Mouse (Mus musculus) stomach, postnatal 0 days (tissue): ENCODE measurements around the gene Plscr3. TPM values are rescaled to one million over a fixed set of nuclear protein-coding genes. Genes with fewer than 3 reads are reported as not detected.
A peak's percentile ranks its signal among the peaks of the same experiment; 100 is the strongest.

Experiments
- ATAC-seq: fragments of 200-750 bp; cut with Nextera tagmentation; 2 replicates; pipeline ENCODE4 v1.8.0; 2017; ENCODE audit not compliant: low FRiP score, low TSS enrichment
- DNase-seq: peaks from one replicate; pipeline ENCODE4 v3.0.0-alpha.2; 2016; ENCODE audit warnings: low spot score
- H3K27ac ChIP-seq: fragments of 300-500 bp; sonication (generic); replicated peaks from 2 replicates; pipeline ENCODE4 v1.5.1; 2014; ENCODE audit warnings: mild to moderate bottlenecking, control low read depth
- H3K27me3 ChIP-seq: fragments of 300-500 bp; sonication (generic); 2 replicates; pipeline ENCODE4 v1.6.1; 2014; ENCODE audit warnings: low read length; ENCODE audit not compliant: control insufficient read depth, insufficient read depth
- H3K36me3 ChIP-seq: fragments of 300-500 bp; sonication (generic); 2 replicates; pipeline ENCODE4 v1.6.1; 2014; ENCODE audit warnings: low read length, mixed read lengths; ENCODE audit not compliant: control insufficient read depth, insufficient read depth
- H3K4me1 ChIP-seq: fragments of 300-500 bp; sonication (generic); replicated peaks from 2 replicates; pipeline ENCODE4 v1.6.1; 2014; ENCODE audit warnings: antibody characterized with exemption; ENCODE audit not compliant: control insufficient read depth, insufficient read depth
- H3K4me2 ChIP-seq: fragments of 300-500 bp; sonication (generic); replicated peaks from 2 replicates; pipeline ENCODE4 v1.6.1; 2014; ENCODE audit warnings: low read depth, mild to moderate bottlenecking, control low read depth, moderate library complexity
- H3K4me3 ChIP-seq: fragments of 300-500 bp; sonication (generic); 2 replicates; pipeline ENCODE4 v1.5.1; 2014; ENCODE audit warnings: low read depth, low read length, control low read depth
- H3K9ac ChIP-seq: fragments of 300-500 bp; sonication (generic); 2 replicates; pipeline ENCODE4 v1.6.1; 2014; ENCODE audit warnings: mild to moderate bottlenecking, low read length, control low read depth, mixed read lengths
- H3K9me3 ChIP-seq: fragments of 300-500 bp; sonication (generic); 2 replicates; pipeline ENCODE4 v1.6.1; 2016; ENCODE audit warnings: low read length; ENCODE audit not compliant: control insufficient read depth
- CTCF ChIP-seq: IDR thresholded peaks from 2 replicates; pipeline ENCODE4 v1.5.1; 2016; ENCODE audit warnings: antibody characterized with exemption, low read depth, mild to moderate bottlenecking, moderate library complexity
- EP300 ChIP-seq: optimal IDR thresholded peaks from 2 replicates; pipeline ENCODE3; 2016; ENCODE audit warnings: antibody characterized with exemption
- WGBS: fragments of 180-500 bp; shearing (Covaris S2); extraction: QIAGEN DNeasy Blood & Tissue Kit; methylation state at CpG from one replicate; pipeline ENCODE4 v1.1.7; 2014; 5-methylcytosine and 5-hydroxymethylcytosine counted together
- polyA plus RNA-seq: library from polyadenylated mRNA; unstranded; fragments of >200 nt; fragmentation: Nextera tagmentation; extraction: Ambion mirVana; gene quantifications from 2 replicates; pipeline ENCODE4 v1.2.1, GENCODE M21; 2015

The Plscr3 gene
- polyA plus RNA-seq, 1 experiment from 2014 or later = 54.4 TPM

GRCm38 (mm10) chr11:69884240-69884639 lies 38.1 kb downstream of the Plscr3 start:
- no peak for TF ChIP-seq CTCF
- no peak for TF ChIP-seq EP300
- H3K9ac ChIP-seq = no peak overlapping the region
- peak overlapping the region; percentile 45 for H3K27ac ChIP-seq
- no peak overlapping the region for H3K4me3 ChIP-seq
- no peaks in the 10 kb centered on the region for H3K36me3 ChIP-seq
- ATAC-seq (no peak), DNase-seq (no peak)
- H3K4me1 ChIP-seq = peaks cover 1% of the 10 kb centered on the region
- no peak overlapping the region for H3K4me2 ChIP-seq
- no peaks in the 10 kb centered on the region for H3K27me3 ChIP-seq
- no peaks in the 10 kb centered on the region for H3K9me3 ChIP-seq
- WGBS = 60% methylated on average over 9 of the region's 9 CpGs

- Histone ChIP-seq H3K9ac (no peak overlapping the region), H3K36me3 (no peaks in the 10 kb centered on the region), H3K9me3 (no peaks in the 10 kb centered on the region), H3K4me3 (no peak overlapping the region), H3K27ac (peak overlapping the region; percentile 45), H3K4me2 (no peak overlapping the region), H3K4me1 (no peaks in the 10 kb centered on the region; the same call in none of the 2 replicates), H3K27me3 (no peaks in the 10 kb centered on the region)
- ATAC-seq (no peak), DNase-seq (no peak)
- TF ChIP-seq CTCF (no peak), EP300 (no peak)
- 81% methylated on average over 8 of the region's 8 CpGs for WGBS
These were observed 38.5 kb downstream of the Plscr3 start for GRCm38 (mm10) chr11:69884663-69885062.

- Histone ChIP-seq H3K4me2 (no peak overlapping the region), H3K36me3 (no peaks in the 10 kb centered on the region), H3K27me3 (no peaks in the 10 kb centered on the region), H3K4me1 (no peaks in the 10 kb centered on the region), H3K4me3 (no peak overlapping the region), H3K27ac (no peak overlapping the region), H3K9me3 (no peaks in the 10 kb centered on the region), H3K9ac (no peak overlapping the region)
- 56% methylated on average over 8 of the region's 8 CpGs for WGBS
- peak; percentile 57 for DNase-seq
- TF ChIP-seq EP300 (no peak), CTCF (peak; percentile 82)
- 0 out of 2 replicates have a peak, but pooled peaks have one; percentile 31 for ATAC-seq
These were observed 40.9 kb downstream of the Plscr3 start for GRCm38 (mm10) chr11:69886907-69887635.

- Histone ChIP-seq H3K27ac (no peak overlapping the region), H3K4me3 (no peak overlapping the region), H3K9ac (no peak overlapping the region), H3K4me1 (no peaks in the 10 kb centered on the region), H3K4me2 (no peak overlapping the region), H3K27me3 (no peaks in the 10 kb centered on the region), H3K36me3 (no peaks in the 10 kb centered on the region), H3K9me3 (no peaks in the 10 kb centered on the region)
- 59% methylated on average over 4 of the region's 4 CpGs for WGBS
- TF ChIP-seq CTCF (no peak), EP300 (no peak)
- DNase-seq (no peak), ATAC-seq (no peak)
These were observed 45.3 kb downstream of the Plscr3 start for GRCm38 (mm10) chr11:69891482-69891881.

- Histone ChIP-seq H3K27me3 (no peaks in the 10 kb centered on the region), H3K4me3 (no peak overlapping the region), H3K36me3 (no peaks in the 10 kb centered on the region), H3K4me2 (no peak overlapping the region), H3K4me1 (no peaks in the 10 kb centered on the region), H3K9me3 (no peaks in the 10 kb centered on the region), H3K27ac (no peak overlapping the region), H3K9ac (no peak overlapping the region)
- ATAC-seq (no peak), DNase-seq (no peak)
- 78% methylated on average over 5 of the region's 5 CpGs for WGBS
- TF ChIP-seq CTCF (no peak), EP300 (no peak)
These were observed 48.5 kb downstream of the Plscr3 start for GRCm38 (mm10) chr11:69894671-69895070.

- Histone ChIP-seq H3K4me3 (no peak within 1 kb of the TSS), H3K36me3 (no peaks in the 10 kb centered on the region), H3K4me2 (no peak within 1 kb of the TSS), H3K4me1 (no peaks in the 10 kb centered on the region), H3K27me3 (no peaks in the 10 kb centered on the region), H3K27ac (no peak within 1 kb of the TSS), H3K9ac (no peak within 1 kb of the TSS), H3K9me3 (no peaks in the 10 kb centered on the region)
- DNase-seq (no peak), ATAC-seq (no peak)
- 71% methylated on average over 4 of the region's 4 CpGs for WGBS
- TF ChIP-seq CTCF (no peak), EP300 (no peak)
These were observed 49.1 kb downstream of the Plscr3 start, which contains the start of gene Acap1 for GRCm38 (mm10) chr11:69895291-69895690. Gene Acap1, minus strand, starts transcription at chr11:69895539.
